Mouse (Mus musculus) small intestine, adult 2 months (tissue): ENCODE results near the gene Phykpl.

Source experiments
- CTCF ChIP-seq: fragments of 200-500 bp; IDR thresholded peaks from 2 replicates; pipeline ENCODE4 v1.5.1; 2012; ENCODE audit warnings: low read depth, mild to moderate bottlenecking, control low read depth, inconsistent platforms, low read length, moderate library complexity, mixed read lengths; ENCODE audit not compliant: insufficient replicate concordance, insufficient read length; ENCODE audit errors: extremely low read depth
- POLR2A ChIP-seq: fragments of 200-500 bp; IDR thresholded peaks from 2 replicates; pipeline ENCODE4 v1.6.1; 2012; ENCODE audit warnings: low read depth, mild to moderate bottlenecking, control low read depth, inconsistent platforms, low read length, moderate library complexity

DNA sequence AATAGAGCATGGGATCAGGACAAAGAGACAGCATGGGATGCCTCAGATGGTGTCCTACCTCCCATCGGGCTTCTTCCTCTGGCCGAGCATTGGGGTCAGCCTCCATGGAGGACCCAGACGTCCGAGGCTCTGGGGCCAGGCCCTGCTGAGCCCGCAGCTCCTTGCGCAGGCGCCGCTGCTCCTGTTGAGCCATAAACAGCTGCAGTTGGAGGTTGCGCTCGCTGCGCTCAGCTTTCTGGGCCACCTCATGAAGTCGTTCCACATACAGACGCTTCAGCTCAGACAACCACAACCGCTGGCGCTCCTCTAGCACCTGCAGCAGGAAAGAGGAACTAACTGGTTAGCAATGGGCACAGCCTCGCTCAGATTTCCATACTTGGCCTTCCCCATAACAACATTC, 59.7 kb downstream of the Phykpl start:
- no peak for TF ChIP-seq POLR2A
- no peak for TF ChIP-seq CTCF
